Mouse (Mus musculus): ENCODE results near the gene Itgb6.

The Itgb6 gene

GRCm38 (mm10) chr2:60720205-60720604, 2.2 kb downstream of the Itgb6 start:
- no peak for TF ChIP-seq GATA4 (IDR thresholded peaks at IDR 0.05; ENCODE audit: insufficient replicate concordance, low read length)

DNA sequence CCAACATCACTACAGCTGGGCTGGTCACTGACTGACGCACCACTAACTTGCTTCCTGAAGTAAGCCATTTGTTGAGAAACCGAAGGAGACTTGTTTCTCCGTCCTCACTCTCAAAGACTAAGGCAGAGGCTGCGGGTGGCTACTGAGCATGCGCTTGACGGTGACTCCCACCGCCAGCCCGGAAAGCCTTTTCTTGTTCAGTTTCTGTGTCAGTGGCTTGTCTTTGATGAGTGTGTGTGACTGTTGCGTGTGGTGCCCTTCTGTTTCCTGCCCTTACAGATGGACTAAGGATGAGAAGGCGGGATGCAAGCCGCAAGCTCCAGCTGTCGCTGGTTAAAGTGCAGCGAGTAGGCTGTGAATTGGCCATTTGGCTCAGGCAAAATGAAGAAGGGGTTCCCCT, 5.1 kb downstream of the Itgb6 start:
- TF ChIP-seq GATA4 (IDR thresholded peaks at IDR 0.05; ENCODE audit: insufficient replicate concordance, low read length): no peak

GRCm38 (mm10) chr2:60716549-60716948, 5.9 kb downstream of the Itgb6 start:
- TF ChIP-seq GATA4 (IDR thresholded peaks at IDR 0.05; ENCODE audit: insufficient replicate concordance, low read length): no peak

GRCm38 (mm10) chr2:60715771-60716170, 6.7 kb downstream of the Itgb6 start:
- no peak for TF ChIP-seq GATA4 (IDR thresholded peaks at IDR 0.05; ENCODE audit: insufficient replicate concordance, low read length)

- no peak for TF ChIP-seq GATA4 (IDR thresholded peaks at IDR 0.05; ENCODE audit: insufficient replicate concordance, low read length)
These were observed 7.4 kb downstream of the Itgb6 start for GRCm38 (mm10) chr2:60714971-60715502.

GRCm38 (mm10) chr2:60714475-60714874, 8.0 kb downstream of the Itgb6 start:
- TF ChIP-seq GATA4 (IDR thresholded peaks at IDR 0.05; ENCODE audit: insufficient replicate concordance, low read length): no peak

GRCm38 (mm10) chr2:60713857-60714256, 8.6 kb downstream of the Itgb6 start:
- no peak for TF ChIP-seq GATA4 (IDR thresholded peaks at IDR 0.05; ENCODE audit: insufficient replicate concordance, low read length)

GRCm38 (mm10) chr2:60712891-60713290, 9.6 kb downstream of the Itgb6 start:
- no peak for TF ChIP-seq GATA4 (IDR thresholded peaks at IDR 0.05; ENCODE audit: insufficient replicate concordance, low read length)

GRCm38 (mm10) chr2:60712483-60712882, 10.0 kb downstream of the Itgb6 start:
- no peak for TF ChIP-seq GATA4 (IDR thresholded peaks at IDR 0.05; ENCODE audit: insufficient replicate concordance, low read length)

DNA sequence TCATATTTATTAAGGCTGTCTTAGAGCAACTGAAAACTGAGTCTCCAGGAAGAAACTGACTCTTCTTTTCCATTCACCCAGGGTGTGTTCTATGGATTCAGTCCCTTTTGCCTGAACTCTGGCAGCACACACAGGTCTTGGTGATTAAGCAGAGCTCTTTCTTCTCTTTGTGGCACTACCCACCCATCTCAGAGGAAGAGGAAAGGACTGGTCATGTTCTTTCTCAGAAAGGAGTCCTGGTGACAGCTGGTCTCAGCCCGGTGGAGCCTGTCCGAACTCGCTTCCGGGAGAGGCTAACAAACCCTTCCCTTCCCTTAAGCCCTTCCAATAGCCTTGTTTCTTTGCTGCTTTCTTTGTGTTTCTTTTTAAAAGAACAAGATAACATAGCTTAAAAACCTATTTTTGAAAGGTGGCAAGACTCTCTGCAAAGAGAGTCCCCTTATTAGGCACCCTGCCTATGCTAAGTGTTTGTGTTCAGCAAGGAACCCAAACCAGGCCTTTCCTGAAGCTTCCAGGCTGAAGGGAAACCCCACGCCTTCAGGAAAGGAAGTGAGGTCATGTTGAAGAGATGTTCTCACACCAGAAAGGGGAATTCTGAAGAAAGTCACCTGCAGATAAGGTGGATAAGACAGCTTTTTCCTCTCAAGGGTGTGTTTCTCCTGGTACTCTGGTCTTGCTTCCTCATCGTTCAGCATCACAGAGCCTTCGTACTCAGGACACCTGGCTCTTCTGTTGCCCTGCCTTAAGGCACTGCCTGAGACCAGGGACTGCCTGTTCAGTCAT, 11.2 kb downstream of the Itgb6 start:
- no peak for TF ChIP-seq GATA4 (IDR thresholded peaks at IDR 0.05; ENCODE audit: insufficient replicate concordance, low read length)

- no peak for TF ChIP-seq GATA4 (IDR thresholded peaks at IDR 0.05; ENCODE audit: insufficient replicate concordance, low read length)
These were observed 12.1 kb downstream of the Itgb6 start for GRCm38 (mm10) chr2:60710317-60710716.

DNA sequence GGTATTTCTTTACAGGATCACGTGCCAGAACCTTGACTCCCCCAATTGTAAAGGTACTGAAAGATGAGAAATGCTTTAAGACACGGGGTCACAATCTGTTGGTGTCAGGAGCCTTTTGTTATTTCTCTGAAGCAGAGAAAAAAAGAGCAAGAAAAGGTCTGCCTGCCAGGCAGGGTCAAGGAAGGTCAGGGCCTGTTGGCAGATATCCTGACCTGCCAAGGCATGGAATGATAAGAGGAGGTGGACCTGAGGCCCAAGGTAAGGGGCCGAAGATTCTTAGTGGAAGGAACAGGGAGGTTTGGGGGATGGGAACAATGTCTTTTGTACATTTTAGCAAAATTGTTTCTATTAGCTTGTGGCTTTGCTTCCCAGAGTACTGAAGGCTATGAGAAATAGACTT, 13.8 kb downstream of the Itgb6 start:
- TF ChIP-seq GATA4 (IDR thresholded peaks at IDR 0.05; ENCODE audit: insufficient replicate concordance, low read length): no peak

DNA sequence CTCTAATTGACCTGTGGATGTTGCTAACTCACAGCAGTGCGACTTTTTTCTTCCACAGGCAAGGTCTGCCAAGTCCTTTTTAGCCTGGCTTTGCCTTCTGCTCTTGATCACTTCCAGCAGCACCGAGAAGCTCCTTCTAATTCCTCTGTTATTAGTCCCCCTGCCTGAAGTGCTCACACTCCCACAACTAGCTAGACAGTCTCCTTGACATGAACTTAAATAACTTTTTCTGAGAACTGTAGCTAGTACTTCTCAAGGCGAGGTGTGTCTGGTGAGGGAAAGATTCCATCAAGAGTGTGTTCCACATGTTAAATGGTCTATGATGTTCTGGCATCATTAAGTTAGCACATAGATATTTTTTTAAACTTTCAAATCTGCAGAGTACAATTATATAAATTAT, 15.6 kb downstream of the Itgb6 start:
- no peak for TF ChIP-seq GATA4 (IDR thresholded peaks at IDR 0.05; ENCODE audit: insufficient replicate concordance, low read length)

GRCm38 (mm10) chr2:60705426-60705825, 17.0 kb downstream of the Itgb6 start:
- no peak for TF ChIP-seq GATA4 (IDR thresholded peaks at IDR 0.05; ENCODE audit: insufficient replicate concordance, low read length)

DNA sequence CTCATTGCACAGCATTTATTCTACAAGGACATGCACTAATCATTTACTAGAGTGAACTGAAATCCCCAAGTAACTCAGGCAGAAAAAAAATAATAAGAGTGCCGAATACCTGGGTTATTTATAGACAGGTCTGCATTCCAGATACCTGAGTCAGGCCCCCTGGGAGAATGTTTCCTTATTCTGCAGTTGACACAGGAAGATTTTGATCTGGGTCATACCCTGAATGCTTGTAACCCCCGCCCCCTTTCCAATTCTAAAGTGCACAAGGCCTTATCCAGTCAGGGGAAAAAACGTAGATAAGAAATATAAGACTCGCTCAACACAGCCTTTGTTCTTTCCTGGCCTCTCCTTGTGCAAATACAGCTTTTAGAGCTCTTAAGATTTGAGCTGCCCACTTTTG, 19.1 kb downstream of the Itgb6 start:
- no peak for TF ChIP-seq GATA4 (IDR thresholded peaks at IDR 0.05; ENCODE audit: insufficient replicate concordance, low read length)

- TF ChIP-seq GATA4 (IDR thresholded peaks at IDR 0.05; ENCODE audit: insufficient replicate concordance, low read length): no peak
These were observed 21.5 kb downstream of the Itgb6 start for GRCm38 (mm10) chr2:60700956-60701355.

GRCm38 (mm10) chr2:60700013-60700412, 22.4 kb downstream of the Itgb6 start:
- no peak for TF ChIP-seq GATA4 (IDR thresholded peaks at IDR 0.05; ENCODE audit: insufficient replicate concordance, low read length)

All from liver, adult (tissue).